Mouse (Mus musculus) intestine, postnatal 0 days (tissue): Measurements from ENCODE around the gene Gipc2. TPM values are rescaled to one million over a fixed set of nuclear protein-coding genes. Genes with fewer than 3 reads are reported as not detected.

ENCODE experiments used
- ATAC-seq: fragments of 200-750 bp; cut with Nextera tagmentation; 2 replicates; pipeline ENCODE4 v1.8.0; 2017; ENCODE audit warnings: mild to moderate bottlenecking, moderate TSS enrichment, moderate library complexity
- H3K27ac ChIP-seq: fragments of 300-500 bp; sonication (generic); 2 replicates; pipeline ENCODE4 v1.5.1; 2014; ENCODE audit warnings: mild to moderate bottlenecking, low read depth, low read length, moderate library complexity
- H3K27me3 ChIP-seq: fragments of 300-500 bp; sonication (generic); replicated peaks from 2 replicates; pipeline ENCODE4 v1.6.1; 2014; ENCODE audit warnings: low read length, mixed read lengths; ENCODE audit not compliant: control insufficient read depth, insufficient read depth
- H3K36me3 ChIP-seq: fragments of 300-500 bp; sonication (generic); 2 replicates; pipeline ENCODE4 v1.6.1; 2014; ENCODE audit warnings: mild to moderate bottlenecking, moderate library complexity; ENCODE audit not compliant: control insufficient read depth, insufficient read depth
- H3K4me1 ChIP-seq: fragments of 300-500 bp; sonication (generic); replicated peaks from 2 replicates; pipeline ENCODE4 v1.6.1; 2014; ENCODE audit warnings: antibody characterized with exemption, low read length, mixed read lengths; ENCODE audit not compliant: control insufficient read depth, insufficient read depth
- H3K4me2 ChIP-seq: fragments of 300-500 bp; sonication (generic); replicated peaks from 2 replicates; pipeline ENCODE4 v1.6.1; 2014; ENCODE audit warnings: low read depth, mild to moderate bottlenecking, moderate library complexity
- H3K4me3 ChIP-seq: fragments of 300-500 bp; sonication (generic); 2 replicates; pipeline ENCODE4 v1.5.1; 2014; ENCODE audit warnings: low read depth, low read length
- H3K9ac ChIP-seq: fragments of 300-500 bp; sonication (generic); 2 replicates; pipeline ENCODE4 v1.6.1; 2014; ENCODE audit warnings: mild to moderate bottlenecking, low read depth, low read length
- H3K9me3 ChIP-seq: fragments of 300-500 bp; sonication (generic); 2 replicates; pipeline ENCODE4 v1.6.1; 2016; ENCODE audit warnings: mixed run types; ENCODE audit not compliant: control insufficient read depth
- CTCF ChIP-seq: sonication (generic); IDR thresholded peaks from 2 replicates; pipeline ENCODE4 v1.5.1; 2016; ENCODE audit warnings: low read depth, mild to moderate bottlenecking, control low read depth, antibody characterized with exemption, moderate library complexity
- WGBS: fragments of 180-500 bp; shearing (Covaris S2); extraction: QIAGEN DNeasy Blood & Tissue Kit; methylation state at CpG from one replicate; pipeline ENCODE4 v1.1.7; 2014; 5-methylcytosine and 5-hydroxymethylcytosine counted together
- polyA plus RNA-seq: library from polyadenylated mRNA; unstranded; fragments of >200 nt; fragmentation: Nextera tagmentation; extraction: Ambion mirVana; gene quantifications from 2 replicates; pipeline ENCODE4 v1.2.1, GENCODE M21; 2015

The Gipc2 gene
- polyA plus RNA-seq, 1 experiment from 2014 or later, result 243 TPM

GRCm38 (mm10) chr3:152058235-152058634, 107.8 kb downstream of the Gipc2 start:
- ATAC-seq, result no peak
- Histone ChIP-seq H3K9me3 (no peaks in the 10 kb centered on the region), H3K4me2 (no peak overlapping the region), H3K27ac (no peak overlapping the region), H3K4me3 (no peak overlapping the region), H3K9ac (no peak overlapping the region), H3K36me3 (no peaks in the 10 kb centered on the region), H3K27me3 (no peaks in the 10 kb centered on the region), H3K4me1 (no peaks in the 10 kb centered on the region)
- 65% methylated on average over 2 of the region's 2 CpGs for WGBS
- no peak for TF ChIP-seq CTCF

DNA sequence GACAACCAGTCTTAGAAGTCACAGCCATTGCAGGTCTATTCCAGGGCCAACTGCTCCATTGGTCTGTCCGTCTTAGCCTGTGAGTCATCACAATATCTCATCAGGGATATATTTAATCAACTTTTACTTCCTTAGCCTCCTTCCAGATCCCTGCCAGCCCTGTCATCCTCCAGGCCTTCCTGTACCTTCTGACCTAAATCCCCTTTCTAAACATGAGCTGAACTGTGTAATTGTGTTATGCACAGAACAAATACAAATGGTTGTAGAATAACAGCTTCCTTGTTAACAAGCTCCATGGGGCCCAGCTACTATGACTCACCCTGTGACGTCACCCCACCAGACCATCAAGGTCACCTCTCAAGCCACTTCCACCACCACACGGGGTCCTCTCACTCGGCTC, 111.8 kb downstream of the Gipc2 start:
- Histone ChIP-seq H3K27me3 (no peaks in the 10 kb centered on the region), H3K27ac (no peak overlapping the region), H3K36me3 (no peaks in the 10 kb centered on the region), H3K9me3 (no peaks in the 10 kb centered on the region), H3K4me1 (no peaks in the 10 kb centered on the region), H3K9ac (no peak overlapping the region), H3K4me2 (no peak overlapping the region), H3K4me3 (no peak overlapping the region)
- 37% methylated on average over 4 of the region's 4 CpGs for WGBS
- TF ChIP-seq CTCF, result no peak
- ATAC-seq, result peak; percentile 83

DNA sequence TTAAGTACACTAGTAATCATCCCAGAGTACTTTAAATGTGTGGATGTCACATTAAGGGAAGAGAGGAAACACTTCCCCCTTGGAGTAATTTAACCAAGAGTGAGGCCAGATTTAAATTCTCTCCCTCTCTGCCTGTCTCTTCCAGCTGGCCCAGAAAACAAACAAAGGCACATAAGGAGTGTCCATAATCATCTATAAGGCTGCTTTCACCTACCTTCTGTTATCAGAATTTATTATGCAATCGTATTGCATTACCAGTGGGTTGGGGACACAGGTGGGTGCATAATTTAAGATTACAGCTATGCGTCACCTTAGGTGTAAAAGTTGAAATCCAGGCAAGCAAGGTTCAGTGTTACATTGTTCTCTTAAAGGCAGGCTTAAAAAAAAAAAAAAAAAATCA, 114.1 kb downstream of the Gipc2 start:
- no peaks in the 10 kb centered on the region for H3K27me3 ChIP-seq
- WGBS, result 51% methylated on average over 2 of the region's 2 CpGs
- 0 out of 2 replicates have a peak, but pooled peaks have one; percentile 47 for ATAC-seq
- H3K4me1 ChIP-seq, result no peaks in the 10 kb centered on the region
- H3K9me3 ChIP-seq, result no peaks in the 10 kb centered on the region
- TF ChIP-seq CTCF, result no peak
- H3K4me2 ChIP-seq, result no peak overlapping the region
- H3K4me3 ChIP-seq, result no peak overlapping the region
- H3K9ac ChIP-seq, result no peak overlapping the region
- no peak overlapping the region for H3K27ac ChIP-seq
- no peaks in the 10 kb centered on the region for H3K36me3 ChIP-seq

DNA sequence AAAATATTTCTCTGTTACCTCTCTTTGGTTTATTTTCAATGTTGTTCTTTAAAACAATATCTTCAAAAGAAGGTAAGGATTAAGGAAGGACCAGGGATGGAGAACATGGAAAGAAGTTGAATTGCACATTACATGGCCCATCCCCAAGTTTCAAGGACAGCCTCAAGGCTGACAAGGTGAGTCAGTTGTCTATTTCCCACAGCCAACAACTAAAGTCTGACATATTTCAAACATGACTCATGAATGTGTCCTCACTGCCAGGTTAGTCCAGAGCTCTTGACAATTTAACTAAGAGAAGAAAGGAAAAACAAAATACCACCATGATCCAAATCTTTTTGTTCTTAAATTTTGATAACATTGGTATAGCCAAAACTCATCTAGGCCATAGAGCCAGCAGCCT, 118.1 kb downstream of the Gipc2 start:
- no peak overlapping the region for H3K4me3 ChIP-seq
- H3K9ac ChIP-seq, result no peak overlapping the region
- no peak for ATAC-seq
- H3K36me3 ChIP-seq, result no peaks in the 10 kb centered on the region
- H3K27me3 ChIP-seq, result no peaks in the 10 kb centered on the region
- H3K4me1 ChIP-seq, result no peaks in the 10 kb centered on the region
- H3K4me2 ChIP-seq, result no peak overlapping the region
- no peaks in the 10 kb centered on the region for H3K9me3 ChIP-seq
- TF ChIP-seq CTCF, result no peak
- H3K27ac ChIP-seq, result no peak overlapping the region

DNA sequence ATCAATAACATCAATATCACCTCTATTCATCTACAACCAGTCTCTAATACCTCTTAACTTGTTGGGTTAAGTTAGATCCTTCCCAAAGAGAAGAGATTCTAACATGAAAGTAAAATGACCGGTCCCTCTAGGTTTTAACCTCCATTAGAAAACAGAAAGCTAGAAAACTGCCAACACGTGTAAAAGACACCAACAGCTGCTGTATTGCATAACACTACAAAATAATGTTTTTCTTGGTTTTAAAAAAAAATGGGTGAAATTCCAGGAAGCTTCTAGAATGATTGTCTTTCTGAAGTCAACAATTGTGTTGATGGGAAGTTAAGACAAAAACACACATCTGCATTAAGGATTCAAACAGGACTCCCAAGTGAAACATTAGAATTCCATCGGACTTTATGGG, 119.1 kb downstream of the Gipc2 start:
- H3K4me3 ChIP-seq, result no peak overlapping the region
- no peak overlapping the region for H3K4me2 ChIP-seq
- no peak overlapping the region for H3K27ac ChIP-seq
- no peak overlapping the region for H3K9ac ChIP-seq
- no peaks in the 10 kb centered on the region for H3K9me3 ChIP-seq
- no peak for TF ChIP-seq CTCF
- no peak for ATAC-seq
- no peaks in the 10 kb centered on the region for H3K36me3 ChIP-seq
- no peaks in the 10 kb centered on the region for H3K27me3 ChIP-seq
- 77% methylated on average over 3 of the region's 3 CpGs for WGBS
- no peaks in the 10 kb centered on the region for H3K4me1 ChIP-seq

Other genes starting within 250 kb of the Gipc2 start
- gene Dnajb4, start 44.1 kb upstream of the Gipc2 start, polyA plus RNA-seq, result 17.9 and 20.4 TPM in 2 replicates
- 60.6 and 64.8 TPM in 2 replicates for gene Fubp1, start 44.2 kb upstream of the Gipc2 start, polyA plus RNA-seq
- 30.0 and 30.3 TPM in 2 replicates for gene Nexn, start 100.1 kb upstream of the Gipc2 start, polyA plus RNA-seq
- gene Miga1, start 174.2 kb upstream of the Gipc2 start, polyA plus RNA-seq, result 5.8 and 6.6 TPM in 2 replicates
- gene Usp33, start 180.2 kb upstream of the Gipc2 start, polyA plus RNA-seq, result 18.7 and 18.9 TPM in 2 replicates
- 19.6 and 20.6 TPM in 2 replicates for gene Zzz3, start 229.2 kb upstream of the Gipc2 start, polyA plus RNA-seq